Mouse (Mus musculus) hindbrain, embryonic 14.5 days (tissue): ENCODE results near the gene Ocrl. TPM values are rescaled to one million over a fixed set of nuclear protein-coding genes. Genes with fewer than 3 reads are reported as not detected.

Experiments
- ATAC-seq: fragments of 200-750 bp; cut with Nextera tagmentation; 2 replicates; pipeline ENCODE4 v1.8.0; 2017; ENCODE audit warnings: moderate number of reproducible peaks, mild to moderate bottlenecking, moderate TSS enrichment, moderate library complexity; ENCODE audit not compliant: low FRiP score
- DNase-seq: peaks from one replicate; pipeline ENCODE4 v3.0.0-alpha.2; 2015; ENCODE audit warnings: low spot score
- H3K27ac ChIP-seq: fragments of 300-500 bp; sonication (generic); 2 replicates; pipeline ENCODE4 v1.5.1; 2014; ENCODE audit warnings: mild to moderate bottlenecking, moderate library complexity
- H3K27me3 ChIP-seq: fragments of 300-500 bp; sonication (generic); 2 replicates; pipeline ENCODE4 v1.6.1; 2014; ENCODE audit warnings: mild to moderate bottlenecking, low read length, mixed read lengths; ENCODE audit not compliant: control insufficient read depth, insufficient read depth
- H3K36me3 ChIP-seq: fragments of 300-500 bp; sonication (generic); replicated peaks from 2 replicates; pipeline ENCODE4 v1.6.1; 2014; ENCODE audit not compliant: control insufficient read depth, insufficient read depth
- H3K4me1 ChIP-seq: fragments of 300-500 bp; sonication (generic); replicated peaks from 2 replicates; pipeline ENCODE4 v1.6.1; 2014; ENCODE audit warnings: antibody characterized with exemption, low read length, mixed read lengths; ENCODE audit not compliant: control insufficient read depth, insufficient read depth
- H3K4me2 ChIP-seq: fragments of 300-500 bp; sonication (generic); replicated peaks from 2 replicates; pipeline ENCODE4 v1.6.1; 2014; ENCODE audit warnings: mild to moderate bottlenecking, moderate library complexity
- H3K4me3 ChIP-seq: fragments of 300-500 bp; sonication (generic); replicated peaks from 2 replicates; pipeline ENCODE4 v1.5.1; 2014; ENCODE audit warnings: mild to moderate bottlenecking, low read length
- H3K9ac ChIP-seq: fragments of 300-500 bp; sonication (generic); 2 replicates; pipeline ENCODE4 v1.6.1; 2014
- H3K9me3 ChIP-seq: fragments of 300-500 bp; sonication (generic); 2 replicates; pipeline ENCODE4 v1.6.1; 2016; ENCODE audit warnings: low read length; ENCODE audit not compliant: control insufficient read depth
- WGBS: fragments of 180-500 bp; shearing (Covaris S2); extraction: QIAGEN DNeasy Blood & Tissue Kit; methylation state at CpG from one replicate; pipeline ENCODE4 v1.1.7; 2014; 5-methylcytosine and 5-hydroxymethylcytosine counted together
- polyA plus RNA-seq: library from polyadenylated mRNA; unstranded; fragments of >200 nt; fragmentation: Nextera tagmentation; extraction: Ambion mirVana; gene quantifications from 2 replicates; pipeline ENCODE4 v1.2.1, GENCODE M21; 2014

Ocrl gene
- polyA plus RNA-seq, 1 experiment from 2014 or later, result 35.9 TPM

DNA sequence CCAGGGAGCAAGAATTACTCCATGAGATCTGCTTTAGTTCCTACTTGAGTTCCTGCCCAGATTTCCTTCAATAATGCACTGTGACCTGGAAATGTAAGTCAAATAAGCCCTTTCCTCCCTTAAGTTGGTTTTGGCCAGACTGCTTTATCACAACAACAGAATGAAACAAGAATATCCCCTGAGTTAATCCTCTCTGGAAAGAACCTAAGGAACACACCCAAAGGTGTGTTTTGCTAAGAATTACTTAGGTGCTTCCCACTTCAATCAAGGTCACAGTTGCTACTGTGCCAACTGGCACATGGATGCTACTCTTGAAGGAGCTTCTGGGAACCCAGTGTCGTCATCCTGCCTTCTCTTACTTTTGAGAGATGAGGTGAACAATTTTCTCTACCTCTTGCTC is 92.6 kb downstream of the Ocrl start:
- 86% methylated on average over 1 of the region's 1 CpGs for WGBS
- Histone ChIP-seq H3K27ac (no peak overlapping the region), H3K9ac (no peak overlapping the region), H3K36me3 (no peaks in the 10 kb centered on the region), H3K4me3 (no peak overlapping the region), H3K4me2 (no peak overlapping the region), H3K4me1 (no peaks in the 10 kb centered on the region), H3K27me3 (no peaks in the 10 kb centered on the region), H3K9me3 (no peaks in the 10 kb centered on the region)
- ATAC-seq (no peak), DNase-seq (no peak)

- no peak for ATAC-seq
- Histone ChIP-seq H3K9me3 (no peaks in the 10 kb centered on the region), H3K4me3 (no peak overlapping the region), H3K4me1 (no peaks in the 10 kb centered on the region), H3K36me3 (no peaks in the 10 kb centered on the region), H3K27me3 (no peaks in the 10 kb centered on the region), H3K27ac (no peak overlapping the region), H3K9ac (no peak overlapping the region), H3K4me2 (no peak overlapping the region)
- no peak for DNase-seq
- WGBS, result 52% methylated on average over 8 of the region's 8 CpGs
Measured at GRCm38 (mm10) chrX:48006062-48006461, 93.9 kb downstream of the Ocrl start.

DNA sequence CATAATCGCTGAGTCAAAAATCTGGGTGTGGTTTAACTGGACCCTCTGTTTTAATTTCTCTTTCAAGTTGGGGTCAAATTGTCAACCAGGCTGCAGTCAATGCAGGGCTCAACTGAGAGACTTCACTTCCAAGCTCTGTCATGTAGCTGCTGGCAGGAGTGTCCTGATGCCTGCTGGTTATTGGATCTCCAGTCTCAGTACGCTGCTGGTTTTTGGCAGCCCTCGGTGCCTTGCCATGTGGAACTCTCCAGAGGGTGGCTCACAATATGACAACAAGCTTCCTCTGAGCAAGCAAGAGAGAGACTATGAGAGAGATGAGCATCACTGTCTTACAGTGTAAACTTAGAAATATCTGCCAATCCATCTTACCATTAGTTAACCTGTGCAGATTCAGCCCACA is 99.5 kb downstream of the Ocrl start:
- ATAC-seq, result no peak
- Histone ChIP-seq H3K36me3 (no peaks in the 10 kb centered on the region), H3K27me3 (no peaks in the 10 kb centered on the region), H3K4me2 (no peak overlapping the region), H3K9me3 (no peaks in the 10 kb centered on the region), H3K4me1 (peaks cover 7% of the 10 kb centered on the region; the same call in 1 of the 2 replicates), H3K27ac (no peak overlapping the region), H3K4me3 (no peak overlapping the region), H3K9ac (no peak overlapping the region)
- WGBS, result 93% methylated on average over 3 of the region's 3 CpGs
- no peak for DNase-seq

Other genes with a start within 250 kb of the Ocrl start
- gene Smarca1, start 19.4 kb upstream of the Ocrl start, polyA plus RNA-seq, result 37.3 and 40.8 TPM in 2 replicates
- 1.7 and 2.0 TPM in 2 replicates for gene Apln, start 122.5 kb downstream of the Ocrl start, polyA plus RNA-seq
- gene Xpnpep2, start 196.3 kb downstream of the Ocrl start, polyA plus RNA-seq, result 0.35 and 0.70 TPM in 2 replicates
- 1.1 and 1.3 TPM in 2 replicates for gene Sash3, start 234.0 kb downstream of the Ocrl start, polyA plus RNA-seq